Mouse (Mus musculus) heart, embryonic 15.5 days (tissue): Measurements from ENCODE around the gene Sgta. TPM values are rescaled to one million over a fixed set of nuclear protein-coding genes. Genes with fewer than 3 reads are reported as not detected.

ENCODE experiments used
- ATAC-seq: fragments of 200-750 bp; cut with Nextera tagmentation; replicated peaks from 2 replicates; pipeline ENCODE4 v1.8.0; 2017; ENCODE audit warnings: low read depth, moderate TSS enrichment; ENCODE audit not compliant: insufficient number of reproducible peaks, insufficient read depth, low FRiP score
- H3K27ac ChIP-seq: fragments of 300-500 bp; sonication (generic); 2 replicates; pipeline ENCODE4 v1.5.1; 2015; ENCODE audit warnings: mild to moderate bottlenecking, inconsistent platforms
- H3K27me3 ChIP-seq: fragments of 300-500 bp; sonication (generic); 2 replicates; pipeline ENCODE4 v1.6.1; 2015; ENCODE audit warnings: inconsistent platforms
- H3K36me3 ChIP-seq: fragments of 300-500 bp; sonication (generic); 2 replicates; pipeline ENCODE4 v1.6.1; 2015; ENCODE audit warnings: mild to moderate bottlenecking, inconsistent platforms
- H3K4me1 ChIP-seq: fragments of 300-500 bp; sonication (generic); replicated peaks from 2 replicates; pipeline ENCODE4 v1.6.1; 2015; ENCODE audit warnings: inconsistent platforms
- H3K4me2 ChIP-seq: fragments of 300-500 bp; sonication (generic); 2 replicates; pipeline ENCODE4 v1.6.1; 2015; ENCODE audit warnings: inconsistent platforms, mild to moderate bottlenecking, moderate library complexity
- H3K4me3 ChIP-seq: fragments of 300-500 bp; sonication (generic); 2 replicates; pipeline ENCODE4 v1.5.1; 2015; ENCODE audit warnings: mild to moderate bottlenecking, inconsistent platforms
- H3K9ac ChIP-seq: fragments of 300-500 bp; sonication (generic); 2 replicates; pipeline ENCODE4 v1.6.1; 2015; ENCODE audit warnings: mild to moderate bottlenecking, inconsistent platforms
- H3K9me3 ChIP-seq: fragments of 300-500 bp; sonication (generic); replicated peaks from 2 replicates; pipeline ENCODE4 v1.6.1; 2016; ENCODE audit warnings: inconsistent platforms
- WGBS: fragments of 180-500 bp; shearing (Covaris S2); methylation state at CpG from one replicate; pipeline ENCODE4 v1.1.7; 2015; ENCODE audit warnings: mixed read lengths; 5-methylcytosine and 5-hydroxymethylcytosine counted together
- polyA plus RNA-seq: library from polyadenylated mRNA; unstranded; fragments of >200 nt; fragmentation: Nextera tagmentation; extraction: Ambion mirVana; gene quantifications from 2 replicates; pipeline ENCODE4 v1.2.1, GENCODE M21; 2015

The Sgta gene
- polyA plus RNA-seq, 1 experiment from 2014 or later, result 133 TPM

DNA sequence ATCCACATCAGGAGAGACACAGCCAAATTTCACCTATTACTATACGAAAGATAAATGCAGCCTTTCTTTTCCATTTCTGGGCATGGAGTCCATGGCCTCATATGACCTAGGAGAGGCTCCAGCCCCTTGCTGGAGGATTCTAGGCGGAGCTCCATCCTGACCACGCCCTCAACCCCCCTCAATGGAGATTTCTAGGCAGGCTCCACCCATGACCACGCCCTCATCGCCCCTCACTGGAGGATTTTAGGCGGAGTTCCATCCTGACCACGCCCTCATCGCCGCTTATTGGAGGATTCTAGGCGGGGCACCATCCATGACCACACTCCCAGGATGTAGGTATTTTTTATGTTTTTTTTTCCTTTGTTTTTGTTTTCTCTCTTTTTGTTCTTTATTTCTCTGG, 41.7 kb downstream of the Sgta start:
- ATAC-seq, result no peak
- no peak overlapping the region for H3K4me2 ChIP-seq
- no peak overlapping the region for H3K9ac ChIP-seq
- no peaks in the 10 kb centered on the region for H3K9me3 ChIP-seq
- H3K27me3 ChIP-seq, result peaks cover 29% of the 10 kb centered on the region
- WGBS, result 35% methylated on average over 10 of the region's 10 CpGs
- no peak overlapping the region for H3K27ac ChIP-seq
- no peaks in the 10 kb centered on the region for H3K36me3 ChIP-seq
- H3K4me1 ChIP-seq, result peaks cover 4% of the 10 kb centered on the region; the same call in 1 of the 2 replicates
- no peak overlapping the region for H3K4me3 ChIP-seq

DNA sequence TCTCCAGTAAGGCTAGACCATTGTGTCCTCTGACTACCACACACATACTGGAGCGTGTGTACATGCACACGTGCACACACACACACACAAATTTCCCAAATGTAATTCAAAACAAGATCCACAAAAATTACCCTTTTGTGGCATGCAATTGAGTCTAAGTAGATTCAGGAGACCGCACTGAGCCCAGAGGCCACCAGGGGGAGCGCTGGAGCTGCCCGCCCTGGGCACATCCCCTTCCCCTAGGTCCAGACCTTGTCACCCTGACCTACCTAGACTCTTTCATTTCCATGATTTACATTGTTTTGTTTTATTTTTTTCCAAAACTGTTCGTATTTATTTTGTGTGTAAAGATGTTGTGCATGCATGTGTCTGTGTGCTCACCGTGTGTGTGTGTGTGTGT, 43.3 kb downstream of the Sgta start:
- Histone ChIP-seq H3K36me3 (no peaks in the 10 kb centered on the region), H3K9ac (no peak overlapping the region), H3K4me1 (peaks cover 4% of the 10 kb centered on the region; the same call in 1 of the 2 replicates), H3K27ac (no peak overlapping the region), H3K9me3 (no peaks in the 10 kb centered on the region), H3K4me3 (no peak overlapping the region), H3K27me3 (peaks cover 12% of the 10 kb centered on the region), H3K4me2 (no peak overlapping the region)
- WGBS, result 6% methylated on average over 7 of the region's 7 CpGs
- ATAC-seq, result no peak

DNA sequence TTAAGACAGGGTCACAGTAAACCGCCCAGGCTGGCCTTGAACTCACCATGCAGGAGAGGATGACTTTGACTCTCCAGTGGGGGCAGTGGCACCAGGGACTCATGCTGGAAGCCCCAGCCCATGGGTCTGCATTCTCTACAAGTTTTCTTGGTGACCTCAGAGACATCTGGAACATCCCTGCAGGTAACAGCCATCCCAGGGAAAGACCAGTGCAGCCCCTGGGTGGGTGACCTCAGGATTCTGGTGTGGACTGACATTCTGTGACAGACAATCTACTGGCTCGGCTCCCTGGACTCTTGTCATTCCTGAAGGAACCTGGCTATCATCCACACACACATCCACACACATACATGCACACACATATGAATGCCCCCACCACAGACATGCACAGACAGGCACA, 44.3 kb downstream of the Sgta start:
- 80% methylated on average over 2 of the region's 2 CpGs for WGBS
- ATAC-seq, result no peak
- no peak overlapping the region for H3K4me3 ChIP-seq
- no peak overlapping the region for H3K4me2 ChIP-seq
- peaks cover 2% of the 10 kb centered on the region; the same call in 1 of the 2 replicates for H3K27me3 ChIP-seq
- H3K9ac ChIP-seq, result no peak overlapping the region
- no peaks in the 10 kb centered on the region for H3K36me3 ChIP-seq
- H3K4me1 ChIP-seq, result peaks cover 4% of the 10 kb centered on the region; the same call in 1 of the 2 replicates
- H3K9me3 ChIP-seq, result no peaks in the 10 kb centered on the region
- H3K27ac ChIP-seq, result no peak overlapping the region

GRCm38 (mm10) chr10:81014393-81015384, 45.3 kb downstream of the Sgta start, which contains the start of gene Gng7:
Gene Gng7, minus strand, starts transcription at chr10:81014945.
- Histone ChIP-seq H3K4me3 (peak within 1 kb of the TSS; percentile 25), H3K4me1 (peaks cover 4% of the 10 kb centered on the region; the same call in 1 of the 2 replicates), H3K27me3 (no peaks in the 10 kb centered on the region), H3K36me3 (no peaks in the 10 kb centered on the region), H3K9ac (no peak within 1 kb of the TSS), H3K4me2 (peak within 1 kb of the TSS; percentile 49), H3K9me3 (no peaks in the 10 kb centered on the region), H3K27ac (no peak within 1 kb of the TSS)
- ATAC-seq, result peak; percentile 86
- 11% methylated on average over 31 of the region's 31 CpGs for WGBS

GRCm38 (mm10) chr10:81010851-81011250, 49.1 kb downstream of the Sgta start:
- H3K4me2 ChIP-seq, result no peak overlapping the region
- WGBS, result 54% methylated on average over 6 of the region's 6 CpGs
- H3K9me3 ChIP-seq, result no peaks in the 10 kb centered on the region
- no peak overlapping the region for H3K4me3 ChIP-seq
- no peaks in the 10 kb centered on the region for H3K36me3 ChIP-seq
- H3K27ac ChIP-seq, result no peak overlapping the region
- no peak overlapping the region for H3K9ac ChIP-seq
- ATAC-seq, result no peak
- H3K27me3 ChIP-seq, result no peaks in the 10 kb centered on the region
- peaks cover 4% of the 10 kb centered on the region; the same call in 1 of the 2 replicates for H3K4me1 ChIP-seq

DNA sequence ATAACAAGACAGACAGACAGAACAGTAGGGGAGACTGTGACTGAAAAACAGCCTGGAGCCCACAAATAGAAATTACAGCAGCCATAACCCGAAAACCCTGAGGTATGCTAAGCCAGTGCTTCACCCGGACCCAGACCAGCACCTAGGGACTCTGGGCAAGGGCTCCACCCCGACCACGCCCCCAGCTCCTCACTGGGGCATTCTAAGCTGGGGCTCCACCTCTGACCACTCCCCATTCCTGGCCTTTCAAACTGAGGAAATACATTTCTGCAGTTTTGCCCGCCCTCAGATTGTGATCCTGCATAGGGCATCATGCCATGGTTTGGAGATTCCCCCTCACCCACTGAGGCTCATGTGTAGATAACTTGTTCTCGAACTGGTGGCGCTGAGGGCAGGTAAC, 52.7 kb downstream of the Sgta start:
- WGBS, result 32% methylated on average over 7 of the region's 7 CpGs
- no peaks in the 10 kb centered on the region for H3K9me3 ChIP-seq
- no peaks in the 10 kb centered on the region for H3K4me1 ChIP-seq
- ATAC-seq, result no peak
- H3K36me3 ChIP-seq, result no peaks in the 10 kb centered on the region
- no peak overlapping the region for H3K9ac ChIP-seq
- H3K4me2 ChIP-seq, result no peak overlapping the region
- H3K27ac ChIP-seq, result no peak overlapping the region
- H3K27me3 ChIP-seq, result 0 out of 2 replicates have a peak, but pooled peaks cover 6% of the 10 kb centered on the region
- H3K4me3 ChIP-seq, result no peak overlapping the region

DNA sequence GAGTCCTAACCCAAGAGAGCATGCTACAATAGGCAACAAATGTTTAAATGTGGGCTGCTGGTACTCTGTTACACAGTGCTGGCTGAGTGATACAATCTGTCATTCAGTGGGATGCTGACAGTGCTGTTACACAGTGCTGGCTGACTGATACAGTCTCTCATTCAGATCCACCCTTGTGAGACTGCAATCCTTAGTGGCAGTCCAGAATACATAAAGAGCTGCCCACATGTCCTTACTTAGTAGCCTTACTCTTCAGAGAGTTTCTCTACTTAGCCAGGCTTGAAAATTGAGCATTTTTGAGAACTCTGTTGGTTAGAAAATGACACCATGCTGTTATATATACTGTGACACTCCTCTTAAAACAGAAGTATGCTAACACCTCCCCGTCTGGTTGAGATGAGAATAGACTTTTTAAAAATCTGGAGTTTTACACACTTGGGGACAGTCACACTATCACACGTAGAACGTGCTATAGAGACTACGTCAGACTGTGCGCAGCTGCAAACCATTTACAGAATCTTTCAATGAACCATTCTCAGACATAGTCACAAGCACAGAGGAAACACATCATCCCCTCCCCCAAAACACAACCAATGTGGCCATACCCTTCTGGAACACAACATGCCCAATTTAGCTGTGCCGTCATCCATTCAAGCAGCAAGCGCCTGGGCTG, 53.8 kb downstream of the Sgta start:
- WGBS, result 80% methylated on average over 7 of the region's 7 CpGs
- H3K27ac ChIP-seq, result no peak overlapping the region
- no peak for ATAC-seq

DNA sequence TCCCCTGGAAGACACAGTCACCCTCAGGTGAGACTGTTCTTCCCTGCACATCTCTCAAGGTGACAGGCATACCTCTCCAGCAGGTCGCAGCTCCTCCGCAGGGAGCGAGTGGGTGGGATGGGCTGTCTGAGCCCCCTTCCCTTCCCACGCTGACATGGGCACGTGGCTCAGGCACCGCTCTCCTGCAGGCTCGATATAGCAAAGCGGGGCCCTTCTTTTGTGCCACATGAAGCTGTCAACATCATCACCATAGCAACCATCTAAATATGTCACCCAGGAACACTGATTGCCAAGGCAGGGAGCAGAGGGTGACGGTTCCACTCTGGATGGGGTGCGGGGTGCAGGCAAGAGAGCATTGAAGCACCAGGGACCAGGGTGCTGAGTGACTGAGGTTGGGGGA, 58.8 kb downstream of the Sgta start:
- 41% methylated on average over 10 of the region's 10 CpGs for WGBS
- no peak for ATAC-seq
- Histone ChIP-seq H3K4me1 (peaks cover 22% of the 10 kb centered on the region), H3K9ac (no peak overlapping the region), H3K36me3 (no peaks in the 10 kb centered on the region), H3K27ac (no peak overlapping the region), H3K9me3 (no peaks in the 10 kb centered on the region), H3K4me3 (no peak overlapping the region), H3K27me3 (peaks cover 25% of the 10 kb centered on the region), H3K4me2 (no peak overlapping the region)

More for the DNA sequence above, 53.8 kb downstream of the Sgta start:
- no peaks in the 10 kb centered on the region for H3K36me3 ChIP-seq
- H3K9ac ChIP-seq, result no peak overlapping the region
- H3K9me3 ChIP-seq, result no peaks in the 10 kb centered on the region
- no peak overlapping the region for H3K4me3 ChIP-seq
- peaks cover 3% of the 10 kb centered on the region for H3K4me1 ChIP-seq
- no peak overlapping the region for H3K4me2 ChIP-seq
- H3K27me3 ChIP-seq, result 0 out of 2 replicates have a peak, but pooled peaks cover 6% of the 10 kb centered on the region

- Histone ChIP-seq H3K4me2 (no peak overlapping the region), H3K9me3 (no peaks in the 10 kb centered on the region), H3K4me3 (no peak overlapping the region), H3K36me3 (no peaks in the 10 kb centered on the region), H3K9ac (no peak overlapping the region), H3K27ac (no peak overlapping the region), H3K4me1 (peaks cover 22% of the 10 kb centered on the region), H3K27me3 (peaks cover 25% of the 10 kb centered on the region)
- 45% methylated on average over 28 of the region's 28 CpGs for WGBS
- ATAC-seq, result no peak
These were observed 59.6 kb downstream of the Sgta start for GRCm38 (mm10) chr10:81000197-81001062.

GRCm38 (mm10) chr10:80999362-81000196, 60.4 kb downstream of the Sgta start:
- ATAC-seq, result 0 out of 2 replicates have a peak, but pooled peaks have one; percentile 31
- H3K9ac ChIP-seq, result no peak overlapping the region
- H3K4me1 ChIP-seq, result peaks cover 28% of the 10 kb centered on the region
- H3K9me3 ChIP-seq, result no peaks in the 10 kb centered on the region
- H3K36me3 ChIP-seq, result no peaks in the 10 kb centered on the region
- H3K27me3 ChIP-seq, result peaks cover 26% of the 10 kb centered on the region
- H3K4me2 ChIP-seq, result 0 out of 2 replicates have a peak overlapping the region, but pooled peaks have one; percentile 7
- 27% methylated on average over 37 of the region's 37 CpGs for WGBS
- no peak overlapping the region for H3K27ac ChIP-seq
- no peak overlapping the region for H3K4me3 ChIP-seq
